Mouse (Mus musculus): ENCODE data around the gene Grem1. TPM values are rescaled to one million over a fixed set of nuclear protein-coding genes. Genes with fewer than 3 reads are reported as not detected.

Gene Grem1
- total RNA-seq, 2 experiments from 2014 or later = 0.30 TPM; not detected in 1

DNA sequence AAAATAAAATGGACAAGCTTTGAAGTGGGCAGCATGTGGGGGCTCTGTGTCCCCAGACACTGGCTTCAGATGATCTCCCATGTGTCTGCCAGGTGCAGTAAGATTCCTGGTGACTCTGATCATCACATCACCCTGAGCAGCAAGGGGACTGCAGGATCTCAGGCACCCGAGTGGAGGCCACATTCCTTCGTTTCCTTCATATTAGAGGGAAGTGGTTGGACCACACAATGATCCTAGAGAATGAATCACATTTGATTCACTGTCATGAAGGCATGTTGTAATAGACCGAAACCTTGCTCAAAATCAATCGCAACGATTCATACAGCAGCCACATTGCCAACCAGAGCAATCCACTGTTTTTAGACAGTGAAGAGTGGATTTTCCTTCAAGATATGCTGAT, 6.5 kb upstream of the Grem1 start:
- no peak for ATAC-seq (replicated peaks; ENCODE audit: low FRiP score, poor library complexity, severe bottlenecking)

DNA sequence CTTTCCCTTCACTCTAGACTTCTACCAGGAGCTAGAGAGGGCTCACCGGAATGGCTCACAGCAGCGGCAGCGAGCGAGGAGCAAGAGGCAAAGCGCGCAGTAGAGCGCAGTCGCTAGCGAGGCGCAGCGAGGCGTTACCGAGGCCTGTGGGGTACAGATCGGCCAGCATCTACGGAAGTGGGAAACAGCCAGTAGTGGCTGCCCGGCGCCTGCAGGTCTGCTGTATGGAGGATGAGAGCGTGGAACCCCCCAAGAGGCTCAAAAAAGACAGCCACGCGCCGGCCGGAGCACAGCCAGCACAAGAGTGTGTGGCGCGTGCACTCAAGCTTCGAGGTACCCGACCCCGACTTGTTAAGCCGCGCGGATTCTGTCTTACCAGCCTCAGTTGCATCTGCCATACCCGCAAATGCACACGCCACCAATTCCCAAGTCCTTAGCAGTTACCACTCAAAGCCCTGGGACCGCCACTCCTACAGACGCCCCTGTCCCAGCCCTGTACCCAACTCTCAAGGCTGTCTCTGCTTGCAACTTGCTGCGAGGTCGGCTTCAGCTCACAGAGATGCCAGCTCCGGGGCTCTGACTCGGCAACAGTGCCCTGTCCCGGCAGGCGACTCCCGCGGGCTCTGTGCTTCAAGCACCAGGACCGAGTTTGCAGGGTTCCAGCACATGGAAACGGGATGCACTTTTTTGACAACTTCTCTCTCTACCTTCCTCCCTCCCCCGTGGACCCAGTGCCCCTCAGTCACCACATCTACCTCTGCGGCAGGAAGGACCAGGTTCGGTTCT, 728 bp downstream of the Grem1 start:
- no peak for ATAC-seq (replicated peaks; ENCODE audit: low FRiP score, poor library complexity, severe bottlenecking)

DNA sequence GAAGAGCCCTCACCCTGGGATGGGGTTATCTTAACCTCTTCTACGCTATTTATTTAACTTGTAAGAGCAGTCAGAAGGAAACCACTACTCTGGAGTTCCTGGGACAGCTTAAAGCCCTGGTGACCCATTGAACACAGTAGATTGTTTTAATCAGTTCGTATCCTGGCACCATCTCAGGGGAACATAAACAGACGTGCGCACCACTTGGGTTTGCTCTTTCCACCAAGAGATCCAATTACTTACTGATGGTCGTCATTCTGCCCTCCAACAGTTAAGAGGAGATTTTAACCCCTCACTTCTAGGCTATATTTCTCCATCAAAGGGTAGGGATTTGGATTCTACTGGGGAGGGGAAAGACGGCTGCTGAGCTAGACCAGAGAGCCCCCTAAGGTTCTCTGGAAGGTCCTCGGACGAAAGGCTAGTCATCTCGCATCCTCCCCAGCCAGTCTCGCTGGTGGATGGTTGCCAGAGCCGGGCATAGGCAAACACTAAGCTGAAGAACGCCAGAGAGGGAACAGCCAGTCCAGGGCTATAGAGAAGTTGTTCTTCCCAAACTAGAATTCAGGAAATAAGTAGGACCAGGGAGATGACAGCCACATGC, 1.4 kb downstream of the Grem1 start:
- ATAC-seq (replicated peaks; ENCODE audit: low FRiP score, poor library complexity, severe bottlenecking) = no peak

DNA sequence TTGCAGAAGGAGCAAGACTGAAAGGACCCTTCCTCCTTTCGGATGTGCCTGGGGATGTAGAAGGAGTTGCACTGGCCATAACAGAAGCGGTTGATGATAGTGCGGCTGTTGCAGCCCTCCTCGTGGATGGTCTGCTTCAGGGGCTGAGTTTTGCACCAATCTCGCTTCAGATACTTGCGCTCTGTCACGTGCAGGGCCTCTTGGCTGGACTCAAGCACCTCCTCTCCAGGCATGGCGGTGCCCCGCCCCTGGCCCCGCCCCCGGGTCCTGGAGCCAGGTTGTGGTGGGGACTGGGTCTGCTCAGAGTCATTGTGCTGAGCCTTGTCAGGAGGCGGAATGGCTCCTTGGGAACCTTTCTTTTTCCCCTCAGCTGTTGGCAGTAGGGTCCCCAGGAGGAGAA, 8.7 kb downstream of the Grem1 start:
- no peak for ATAC-seq (replicated peaks; ENCODE audit: low FRiP score, poor library complexity, severe bottlenecking)

DNA sequence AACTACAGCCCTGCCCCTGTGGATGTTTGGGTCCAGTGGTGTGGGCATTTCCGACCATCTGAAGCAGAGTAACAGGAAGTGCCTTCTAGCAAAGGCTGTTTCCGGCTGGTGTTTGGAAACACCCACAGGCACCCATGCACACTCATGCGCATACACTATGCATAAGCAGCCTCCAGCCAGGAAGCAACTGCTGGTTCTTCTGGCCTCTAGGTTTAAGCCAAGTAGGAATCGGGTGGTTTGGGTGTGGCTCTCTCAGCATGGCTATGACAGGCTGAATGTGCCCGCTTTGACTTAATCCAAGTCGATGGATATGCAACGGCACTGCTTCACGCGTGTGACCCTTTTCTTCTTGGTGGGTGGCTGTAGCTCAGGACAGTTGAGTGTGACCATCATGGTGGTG, 9.1 kb downstream of the Grem1 start:
- no peak for ATAC-seq (replicated peaks; ENCODE audit: low FRiP score, poor library complexity, severe bottlenecking)

DNA sequence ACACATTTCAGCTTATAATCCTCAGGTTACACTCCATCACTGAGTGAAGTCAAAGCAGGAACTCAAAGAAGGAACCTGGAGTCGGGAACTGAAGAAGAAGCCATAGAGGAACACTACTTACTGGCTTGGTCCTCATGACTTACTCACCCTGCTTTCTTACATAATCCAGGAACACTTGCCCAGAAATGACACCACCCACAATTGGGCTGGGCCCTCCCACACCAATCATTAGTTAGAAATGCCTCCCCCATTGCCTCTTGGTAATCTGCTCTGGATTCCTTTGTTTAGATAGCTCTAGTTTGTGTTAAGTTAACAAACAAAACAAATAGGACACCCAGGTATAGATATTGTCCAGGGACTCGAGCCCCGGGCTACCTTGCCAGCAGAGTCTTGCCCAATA, 29.9 kb downstream of the Grem1 start:
- ATAC-seq (replicated peaks; ENCODE audit: low FRiP score, poor library complexity, severe bottlenecking) = no peak

DNA sequence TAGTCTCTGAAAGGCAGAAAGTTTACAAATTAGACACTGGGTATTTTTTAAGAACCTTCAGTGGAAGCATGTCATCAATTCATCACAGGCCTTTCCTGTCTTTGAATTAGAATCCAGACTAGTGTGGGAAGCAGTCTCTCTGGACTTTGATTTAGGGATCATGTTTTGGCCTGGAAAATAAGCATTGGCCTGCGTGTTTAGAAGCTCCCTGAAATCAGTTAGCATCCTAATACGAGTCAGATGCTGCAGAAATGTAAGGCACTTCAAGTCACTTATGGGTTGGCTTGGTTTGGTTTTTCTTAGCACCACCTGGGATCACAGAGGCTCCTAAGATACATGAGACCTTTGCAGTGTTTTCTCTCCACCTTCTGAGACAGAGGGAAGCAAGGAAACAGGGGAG, 43.6 kb downstream of the Grem1 start:
- no peak for ATAC-seq (replicated peaks; ENCODE audit: low FRiP score, poor library complexity, severe bottlenecking)

DNA sequence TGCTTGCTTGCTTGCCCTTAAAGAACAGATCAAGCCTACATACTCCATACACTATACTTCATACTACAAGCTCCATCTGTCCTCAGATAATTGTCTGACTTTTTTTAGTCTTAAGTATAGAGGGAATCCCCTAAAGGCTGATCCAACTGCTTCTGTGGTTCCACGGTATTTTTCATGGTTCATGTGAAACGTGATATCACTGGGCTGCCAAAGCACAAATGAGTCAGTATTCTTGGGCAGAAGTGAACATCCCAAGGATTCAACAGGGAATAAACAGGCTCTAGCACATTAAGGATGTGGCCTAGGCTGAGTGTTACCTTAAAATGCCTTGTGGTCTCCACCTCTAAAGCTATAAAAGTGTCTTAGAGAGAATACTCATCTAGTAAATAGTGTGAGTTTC, 45.0 kb downstream of the Grem1 start:
- no peak for ATAC-seq (replicated peaks; ENCODE audit: low FRiP score, poor library complexity, severe bottlenecking)

DNA sequence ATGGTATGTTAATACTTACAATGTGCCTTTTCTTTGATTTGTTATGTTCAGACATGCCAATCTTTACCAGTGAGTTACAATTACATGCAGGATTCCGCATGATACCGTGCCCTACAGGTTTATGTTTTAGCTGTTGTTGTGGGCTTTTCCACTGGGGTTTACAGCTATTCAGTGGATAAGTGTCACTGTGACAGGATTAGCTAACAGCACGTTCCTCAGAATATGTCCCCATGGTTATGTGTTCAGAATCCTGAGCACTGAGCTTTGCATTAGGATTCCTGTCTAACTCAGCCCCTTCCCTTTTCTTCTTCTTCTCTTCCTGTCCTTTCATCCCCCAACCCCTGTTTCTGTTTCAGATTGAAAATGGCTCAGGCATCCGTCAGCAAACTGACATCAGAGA, 50.9 kb downstream of the Grem1 start:
- no peak for ATAC-seq (replicated peaks; ENCODE audit: low FRiP score, poor library complexity, severe bottlenecking)

DNA sequence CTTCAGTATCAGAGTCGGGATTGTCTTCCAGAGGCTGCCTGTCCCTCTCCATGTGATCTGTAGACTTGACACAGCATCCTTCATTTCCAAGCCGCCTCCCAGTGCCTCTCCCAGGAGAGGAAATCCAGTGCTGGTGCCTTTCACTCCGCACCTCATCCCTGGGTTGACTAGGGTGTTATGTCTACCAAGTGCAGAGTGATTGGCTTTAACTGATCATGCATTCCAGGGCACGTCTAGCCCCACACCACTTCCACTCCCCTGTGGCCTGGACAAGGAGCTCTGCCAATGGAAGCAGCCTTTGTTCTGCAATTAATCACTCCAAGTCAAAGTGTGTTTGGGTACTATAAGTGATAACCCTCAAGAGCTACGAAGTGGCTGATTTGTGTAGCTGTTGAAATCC, 56.9 kb downstream of the Grem1 start:
- no peak for ATAC-seq (replicated peaks; ENCODE audit: low FRiP score, poor library complexity, severe bottlenecking)

DNA sequence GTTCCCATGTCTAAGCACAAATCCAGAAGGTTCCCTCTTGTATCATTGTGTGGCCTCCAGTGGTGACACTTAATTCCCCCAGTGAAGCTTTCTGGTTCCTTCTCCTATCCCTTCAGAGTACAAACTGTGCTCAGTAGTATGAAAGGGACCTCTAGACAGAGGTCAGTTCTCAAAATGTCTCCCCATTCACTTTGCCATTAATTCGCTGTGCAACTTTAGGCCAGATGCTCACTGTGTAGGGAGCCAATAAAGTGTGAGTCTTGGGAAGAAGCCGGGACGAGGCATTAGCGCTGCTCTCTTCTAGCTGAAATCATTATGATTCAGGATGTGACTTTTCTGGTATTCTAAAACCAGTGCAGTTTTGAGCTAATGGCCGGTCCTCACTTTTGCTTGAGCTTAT, 61.8 kb downstream of the Grem1 start:
- no peak for ATAC-seq (replicated peaks; ENCODE audit: low FRiP score, poor library complexity, severe bottlenecking)

DNA sequence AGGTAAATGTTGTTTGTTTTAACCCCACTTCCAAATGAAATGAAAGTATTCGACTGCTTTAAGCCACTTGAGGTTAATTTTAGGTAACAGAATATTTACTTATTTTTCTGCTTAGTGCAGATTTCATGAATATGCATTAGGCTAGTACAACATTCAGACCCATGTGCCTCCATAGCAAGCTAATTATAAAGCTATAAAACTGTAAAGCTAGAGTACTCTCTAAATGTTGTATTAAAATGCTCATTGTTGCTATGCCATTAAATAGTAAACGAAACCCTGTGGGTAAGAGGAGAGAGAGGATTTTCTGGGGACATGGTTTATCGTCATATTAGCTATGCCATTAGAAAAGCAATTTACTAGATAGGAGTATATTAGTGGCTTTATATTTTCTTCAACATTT, 62.2 kb downstream of the Grem1 start:
- no peak for ATAC-seq (replicated peaks; ENCODE audit: low FRiP score, poor library complexity, severe bottlenecking)

Other genes starting within 250 kb of the Grem1 start
- 3.2 and 8.4 TPM in 2 replicates for gene Scg5, start 70.5 kb upstream of the Grem1 start, total RNA-seq (2015; ENCODE audit: low replicate concordance)
- 1.7 TPM in 1 of 2 replicates, not detected in the other for gene Scg5, start 70.5 kb upstream of the Grem1 start, total RNA-seq (2017; ENCODE audit: low replicate concordance)
- gene Arhgap11a, start 90.0 kb upstream of the Grem1 start, total RNA-seq (2015; ENCODE audit: low replicate concordance) = 97.7 and 118 TPM in 2 replicates
- gene Arhgap11a, start 90.0 kb upstream of the Grem1 start, total RNA-seq (2017; ENCODE audit: low replicate concordance) = 134 and 154 TPM in 2 replicates

All from erythroid progenitor cell, adult 5-6 weeks (primary cell).